Mouse (Mus musculus): ENCODE data around the gene Zfp949.

Zfp949 gene

DNA sequence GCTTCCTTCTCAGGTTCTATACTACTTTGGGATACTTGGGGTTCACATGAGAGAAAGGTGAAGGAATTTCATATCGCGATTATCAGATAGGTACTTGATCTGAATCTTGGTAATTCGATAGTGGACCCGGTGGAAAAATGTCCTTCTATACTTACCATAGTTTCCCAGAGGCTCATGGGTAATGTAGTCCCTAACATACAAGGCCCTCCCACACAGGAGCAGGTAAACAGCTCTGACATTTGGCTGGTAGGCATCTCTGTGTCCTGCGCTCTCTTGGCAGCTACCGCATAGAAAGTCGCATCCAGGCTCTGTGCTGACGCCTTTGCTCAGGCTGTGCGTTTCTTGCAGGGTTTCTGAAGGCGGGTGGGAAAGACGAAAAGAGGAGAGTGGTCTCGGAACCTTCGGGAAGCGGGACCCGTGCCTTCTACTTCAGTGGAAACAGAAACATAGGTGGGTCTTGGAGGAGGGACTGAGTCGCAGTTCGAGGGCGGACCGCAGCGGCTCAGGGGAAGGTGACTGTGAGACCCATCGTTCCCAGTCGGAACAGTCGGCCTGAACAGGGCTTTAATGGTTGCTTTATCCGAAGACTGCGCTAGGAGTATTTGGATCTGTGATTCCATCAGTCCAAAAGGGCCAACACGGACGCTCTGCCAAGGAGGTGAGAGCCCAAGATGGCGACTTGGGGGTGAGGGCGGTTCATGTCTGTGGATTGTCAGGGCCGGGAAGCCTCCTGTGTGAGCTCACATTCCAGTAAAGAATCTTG lies at the start of gene Zfp949:
TSS of gene Zfp949 (plus strand) at position 170 of the 763 bp plus-strand sequence.
- DNase-seq (ENCODE audit: low read depth, low spot score), result peak; percentile 92

DNA sequence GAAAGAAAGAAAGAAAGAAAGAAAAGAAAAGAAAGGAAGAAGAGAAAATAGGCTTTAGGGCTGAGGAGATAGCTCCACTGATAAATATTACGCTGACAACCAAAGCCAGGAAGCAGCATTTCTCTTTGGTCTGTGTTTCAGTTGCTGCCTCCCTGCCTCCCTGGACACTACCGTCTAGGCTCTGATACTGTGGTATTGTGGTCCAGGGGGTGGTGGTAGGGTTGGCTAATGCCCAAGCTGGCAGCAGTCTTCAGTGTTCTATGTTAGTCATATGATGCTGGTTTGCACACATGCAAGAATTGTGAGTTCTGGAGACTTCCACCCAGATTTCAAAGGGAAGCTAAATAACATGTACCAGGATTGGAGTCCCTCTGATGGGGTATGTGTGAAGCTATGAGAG lies 47.7 kb upstream of the Zfp949 start:
- no peak for DNase-seq (ENCODE audit: low read depth, low spot score)

- DNase-seq (ENCODE audit: low read depth, low spot score), result no peak
Measured at GRCm38 (mm10) chr9:88501846-88502245, 46.0 kb upstream of the Zfp949 start.

GRCm38 (mm10) chr9:88515546-88515945 lies 32.3 kb upstream of the Zfp949 start:
- peak; percentile 57 for DNase-seq (ENCODE audit: low read depth, low spot score)

- DNase-seq (ENCODE audit: low read depth, low spot score), result peak; percentile 92
Measured at GRCm38 (mm10) chr9:88516361-88516995, 31.3 kb upstream of the Zfp949 start.

GRCm38 (mm10) chr9:88519390-88520121 lies 28.3 kb upstream of the Zfp949 start:
- DNase-seq (ENCODE audit: low read depth, low spot score), result peak; percentile 56

DNA sequence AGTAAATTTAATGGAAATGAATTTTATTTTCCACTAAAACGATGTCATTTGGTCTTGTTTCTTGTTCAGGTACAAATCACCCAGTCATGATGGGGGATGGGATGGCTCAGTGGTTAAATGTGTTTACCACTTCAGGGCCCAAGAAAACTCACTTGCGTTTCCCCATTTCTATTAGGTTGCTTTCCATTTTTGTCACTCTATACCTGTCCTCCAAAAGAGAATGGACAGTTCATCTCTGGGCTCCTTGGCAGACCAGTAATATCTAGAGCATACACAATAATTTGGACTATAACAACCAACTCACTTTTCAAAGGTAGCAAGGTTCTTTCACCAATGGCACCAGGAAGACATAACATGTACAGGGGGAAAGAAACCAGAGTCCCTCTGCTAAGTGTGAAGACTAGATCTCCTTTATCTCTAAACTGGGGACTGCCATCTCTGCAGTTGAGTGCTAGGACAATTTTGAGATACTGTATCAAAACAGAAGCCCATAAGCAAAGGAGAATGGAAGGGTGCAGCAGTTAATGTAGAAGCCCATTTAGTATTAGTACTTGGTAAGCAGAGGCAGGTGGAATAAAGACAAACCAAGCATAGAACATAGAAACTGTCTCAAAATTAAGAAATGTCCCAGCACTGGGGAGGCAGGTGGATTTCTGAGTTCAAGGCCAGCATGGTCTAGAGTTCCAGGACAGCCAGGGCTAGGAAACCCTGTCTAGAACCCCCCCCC lies 27.5 kb upstream of the Zfp949 start:
- DNase-seq (ENCODE audit: low read depth, low spot score), result peak; percentile 88

DNA sequence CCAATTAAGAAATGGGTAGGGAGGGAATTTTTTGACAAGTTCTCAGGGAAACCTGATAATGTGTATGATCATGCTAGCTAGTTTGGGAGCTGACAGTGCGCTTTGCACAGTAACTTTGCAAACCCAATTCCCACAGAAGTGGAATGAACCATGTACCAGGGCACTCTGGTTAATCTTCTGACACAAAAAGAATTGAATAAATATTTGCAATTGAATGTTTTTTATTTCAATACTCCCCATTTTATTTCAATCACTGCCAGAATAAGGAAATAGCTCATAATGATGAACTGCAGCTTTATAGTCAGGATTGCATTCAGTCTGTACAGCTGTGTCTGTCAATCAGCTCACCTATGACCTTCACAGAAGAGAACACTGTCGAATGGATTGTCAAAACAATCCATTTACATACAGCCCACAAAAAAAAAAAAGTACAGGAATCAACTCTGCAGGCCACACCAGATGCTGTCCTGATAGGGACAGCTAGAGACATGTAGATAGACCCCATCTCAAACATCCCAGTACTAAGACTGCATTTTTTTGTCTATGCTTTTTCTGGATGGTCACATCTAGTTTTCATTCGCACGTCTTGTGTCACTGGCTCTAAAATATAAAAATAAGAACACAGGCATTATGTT lies 26.9 kb upstream of the Zfp949 start:
- peak; percentile 57 for DNase-seq (ENCODE audit: low read depth, low spot score)

GRCm38 (mm10) chr9:88521961-88522568 lies 25.8 kb upstream of the Zfp949 start:
- peak; percentile 52 for DNase-seq (ENCODE audit: low read depth, low spot score)

DNA sequence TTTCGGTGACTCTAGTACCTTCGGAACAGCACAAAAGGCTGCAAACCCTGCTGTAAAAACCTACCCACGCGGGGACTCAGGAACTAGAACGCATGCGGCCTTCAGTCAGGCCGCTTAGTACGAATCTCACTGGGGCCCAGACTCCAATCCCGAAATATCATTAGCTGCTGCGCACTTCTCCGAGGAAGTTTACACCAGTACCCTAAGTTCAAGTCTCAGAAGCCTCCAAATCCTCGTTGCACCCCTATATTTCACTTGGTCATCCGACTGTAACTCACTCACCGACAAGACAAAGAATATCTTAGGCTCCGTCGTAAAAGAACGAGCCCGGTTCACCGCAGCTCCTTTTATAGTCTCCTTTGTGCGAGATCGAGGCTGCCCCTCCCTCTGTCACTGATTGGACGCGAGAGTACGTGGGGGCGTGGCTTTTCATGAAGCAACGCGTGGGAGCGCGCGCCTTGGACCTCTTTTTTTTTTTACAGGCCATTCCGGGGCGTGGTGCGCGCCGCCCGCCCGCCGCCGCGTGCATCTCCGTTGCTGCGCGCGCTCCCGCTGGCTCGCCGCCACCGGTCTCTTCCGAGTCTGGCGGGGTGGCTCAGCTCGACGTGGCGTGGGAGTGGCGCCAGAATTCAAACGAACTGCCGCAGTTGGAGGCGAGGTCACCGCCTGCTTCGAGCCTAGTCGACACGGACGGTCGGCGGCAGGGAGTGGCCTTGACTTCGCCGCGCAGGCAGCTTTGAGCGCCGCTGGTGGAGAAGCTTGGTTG lies 25.1 kb upstream of the Zfp949 start:
- DNase-seq (ENCODE audit: low read depth, low spot score), result peak; percentile 98

DNA sequence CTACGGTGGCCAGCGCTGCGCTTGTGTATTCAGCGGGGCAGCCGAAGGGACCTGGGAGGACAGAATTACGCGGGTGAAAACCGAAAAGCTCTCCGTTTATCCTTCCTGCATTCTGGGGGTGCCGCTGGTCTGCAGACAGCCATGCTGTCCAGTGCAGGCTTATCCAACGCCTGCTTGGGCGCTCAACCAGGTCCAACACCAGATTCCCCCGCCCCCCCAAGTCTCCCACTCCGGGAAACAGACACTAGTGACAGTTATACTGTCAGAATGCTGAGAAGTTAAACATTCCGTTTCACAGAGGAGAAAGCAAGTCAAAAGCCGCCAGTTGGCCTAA lies 24.5 kb upstream of the Zfp949 start:
- no peak for DNase-seq (ENCODE audit: low read depth, low spot score)

DNA sequence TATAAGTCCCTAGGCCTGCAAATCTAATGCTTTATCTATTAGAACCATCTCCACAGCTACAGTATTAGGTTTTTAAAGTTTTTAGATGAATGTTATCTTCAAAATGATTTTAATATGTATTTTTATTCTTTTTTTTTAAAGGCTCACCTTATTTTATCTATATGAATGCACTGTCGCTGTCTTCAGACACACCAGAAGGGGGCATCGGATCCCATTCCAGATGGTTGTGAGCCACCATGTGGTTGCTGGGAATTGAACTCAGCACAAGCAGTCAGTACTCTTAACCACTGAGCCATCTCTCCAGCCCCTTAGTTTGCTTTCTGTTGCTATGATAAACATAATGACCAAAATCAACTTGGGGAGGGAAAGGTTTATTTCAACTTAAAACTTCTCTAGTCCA lies 23.5 kb upstream of the Zfp949 start:
- DNase-seq (ENCODE audit: low read depth, low spot score), result no peak

DNA sequence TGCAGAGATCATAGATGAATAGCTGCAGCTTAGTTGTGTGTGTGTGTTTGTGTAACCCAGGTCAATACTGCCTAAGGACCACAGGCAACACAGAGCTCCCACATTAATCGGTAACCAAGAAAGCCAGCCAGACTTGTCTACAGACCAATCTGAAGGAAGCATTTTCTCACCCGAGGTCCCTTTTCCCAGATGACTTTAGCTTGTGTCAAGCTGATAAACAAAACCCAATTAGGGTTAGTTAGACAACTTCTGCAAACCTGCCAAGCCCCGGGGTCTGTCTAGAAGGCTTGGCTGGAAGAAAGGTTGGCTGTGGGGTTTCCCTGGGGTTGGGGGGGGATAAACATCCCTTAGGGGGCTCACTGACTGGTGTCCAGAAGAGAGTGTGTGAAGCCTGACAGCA lies 23.0 kb upstream of the Zfp949 start:
- DNase-seq (ENCODE audit: low read depth, low spot score), result no peak

DNA sequence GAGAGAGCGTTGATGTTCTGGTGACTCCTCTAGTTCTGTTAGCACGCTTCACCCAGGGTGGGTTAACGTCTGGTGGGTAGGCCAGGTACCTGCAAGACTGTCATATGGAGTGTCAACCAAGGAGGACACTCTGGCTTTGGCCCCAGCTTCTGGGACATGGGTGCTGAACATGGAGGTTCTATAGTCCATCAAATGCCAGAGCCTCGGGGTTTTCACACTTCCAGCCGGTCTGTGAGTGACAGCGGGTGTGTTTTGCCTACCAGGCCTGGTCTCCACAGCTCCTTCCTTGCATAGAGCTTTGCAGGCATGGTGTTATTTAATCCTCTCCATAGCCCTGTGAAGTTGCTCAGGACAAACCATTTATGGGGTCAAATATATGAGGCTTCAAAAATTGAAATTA lies 22.5 kb upstream of the Zfp949 start:
- no peak for DNase-seq (ENCODE audit: low read depth, low spot score)

DNA sequence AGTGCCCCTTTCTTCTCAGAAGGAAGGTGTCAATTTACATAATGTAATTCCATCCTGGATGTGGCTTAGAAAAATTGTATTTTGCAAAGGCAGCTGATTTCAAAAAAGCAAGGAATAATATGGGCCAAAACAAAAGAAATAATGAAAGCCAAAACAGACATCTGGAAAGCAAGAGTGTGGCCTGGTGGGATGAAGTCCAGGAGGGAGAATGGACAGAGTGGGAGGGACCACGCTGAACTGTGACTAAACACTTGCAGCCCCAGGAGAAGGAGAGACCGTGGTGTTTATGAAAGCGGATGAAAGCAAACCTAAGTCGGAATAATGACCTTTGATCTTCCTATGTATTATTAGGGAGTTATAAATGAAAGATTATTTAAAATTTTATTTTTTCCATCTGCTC lies 19.9 kb upstream of the Zfp949 start:
- DNase-seq (ENCODE audit: low read depth, low spot score), result no peak

DNA sequence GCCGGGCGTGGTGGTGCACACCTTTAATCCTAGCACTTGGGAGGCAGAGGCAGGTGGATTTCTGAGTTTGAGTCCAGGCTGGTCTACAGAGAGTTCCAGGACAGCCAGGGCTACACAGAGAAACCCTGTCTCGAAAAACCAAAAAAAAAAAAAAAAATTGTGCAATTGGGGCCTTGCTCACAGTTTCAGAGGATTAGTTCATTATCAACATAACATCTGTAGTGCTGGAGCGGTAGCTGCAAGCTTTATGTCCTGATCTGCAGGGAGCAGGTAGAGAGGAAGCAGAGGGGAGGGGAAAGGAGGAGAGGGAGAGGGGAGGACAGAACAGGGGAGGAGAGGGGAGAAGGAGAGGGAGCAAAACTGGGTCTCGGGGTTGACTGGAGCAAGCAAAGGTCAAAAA lies 19.1 kb upstream of the Zfp949 start:
- no peak for DNase-seq (ENCODE audit: low read depth, low spot score)

GRCm38 (mm10) chr9:88529571-88529970 lies 18.2 kb upstream of the Zfp949 start:
- no peak for DNase-seq (ENCODE audit: low read depth, low spot score)

DNA sequence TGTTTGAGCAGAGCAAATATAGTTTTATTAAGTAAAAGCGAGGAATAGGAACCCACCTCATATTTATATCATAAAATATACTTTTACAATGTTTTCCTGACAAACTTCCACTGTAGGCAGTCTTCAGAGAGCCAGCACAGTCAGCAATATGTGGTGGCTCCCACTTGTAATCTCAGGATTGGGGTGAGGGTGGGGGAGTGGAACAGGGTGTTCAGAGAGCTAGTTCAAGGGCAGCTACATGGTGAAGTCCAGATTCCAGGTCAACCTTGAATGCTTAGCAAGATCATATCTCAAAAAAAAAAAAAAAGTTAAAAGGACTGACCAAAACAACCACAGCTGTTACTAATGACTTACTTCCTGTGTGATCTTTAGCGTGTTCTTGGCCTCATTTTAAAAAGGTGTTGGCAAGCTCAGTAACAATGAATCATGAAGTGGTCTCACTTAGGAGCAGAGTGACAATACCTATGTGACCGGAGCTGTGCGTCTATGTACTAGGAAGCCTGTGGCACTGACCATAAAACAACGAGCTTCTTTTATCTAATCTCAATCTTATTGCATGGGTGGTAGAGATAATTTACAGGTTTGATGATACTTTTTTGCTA lies 17.7 kb upstream of the Zfp949 start:
- DNase-seq (ENCODE audit: low read depth, low spot score), result no peak

- DNase-seq (ENCODE audit: low read depth, low spot score), result no peak
Measured at GRCm38 (mm10) chr9:88534093-88534492, 13.7 kb upstream of the Zfp949 start.
